In the genomic region with DNA sequence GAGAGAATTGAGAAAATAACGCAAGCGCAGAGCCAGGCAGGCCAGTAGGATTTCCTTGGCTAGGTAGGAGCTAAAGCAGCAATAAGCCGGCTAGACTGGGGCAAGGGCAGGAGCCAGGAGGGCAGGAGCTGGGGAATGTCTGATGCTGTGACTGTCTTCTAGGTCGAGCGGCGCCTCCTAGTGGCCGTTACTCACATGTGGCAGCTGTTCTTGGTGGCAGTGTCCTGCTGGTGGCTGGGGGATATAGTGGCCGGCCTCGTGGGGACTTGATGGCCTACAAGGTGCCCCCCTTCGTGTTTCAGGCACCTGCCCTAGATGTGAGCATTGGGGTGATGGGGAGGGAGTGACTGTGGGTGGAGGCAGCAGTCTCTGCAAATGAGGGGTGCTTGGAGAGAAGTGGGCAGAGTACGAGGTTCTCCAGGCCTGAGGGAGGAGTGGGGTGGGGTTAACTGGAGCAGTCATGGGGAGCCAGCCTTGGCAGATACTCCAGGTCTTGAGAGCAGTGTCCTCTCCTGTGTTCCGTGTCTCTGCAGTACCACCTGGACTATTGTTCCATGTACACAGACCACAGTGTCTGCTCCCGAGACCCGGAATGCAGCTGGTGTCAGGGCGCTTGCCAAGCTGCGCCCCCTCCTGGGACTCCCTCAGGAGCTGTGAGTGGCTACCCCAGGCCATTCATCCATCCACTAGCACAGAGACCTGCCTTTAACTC, we compare ENCODE assay signal across 8 mouse cellular contexts. TPM values are rescaled to one million over a fixed set of nuclear protein-coding genes. Genes with fewer than 3 reads are reported as not detected.
DNase-seq lines count a peak whose midpoint lies in the region; ATAC-seq lines count a peak whose summit lies in the region.

No protein-coding gene starts in this region.

- no peak overlapping the region for H3K9ac ChIP-seq in intestine, embryonic 14.5 days (ENCODE audit: low read length)

- no peak overlapping the region for H3K4me2 ChIP-seq in intestine, embryonic 14.5 days (ENCODE audit: low read length)

- peaks cover 58% of the 10 kb centered on the region for H3K36me3 ChIP-seq in intestine, embryonic 14.5 days (ENCODE audit: control insufficient read depth, insufficient read depth, low read length)
- peaks cover 85% of the 10 kb centered on the region for H3K36me3 ChIP-seq in midbrain, embryonic 10.5 days

- intact Hi-C loops in gastrocnemius, postnatal 14 days (cut with DNase I; ENCODE audit: low total_unique reads), result no loop called here
- intact Hi-C loops in left cerebral cortex, postnatal 25 days (cut with DNase I), result no loop called here

- no peak overlapping the region for H3K27ac ChIP-seq in intestine, embryonic 14.5 days (ENCODE audit: low read depth)
- no peak overlapping the region; the same call in 1 of the 2 replicates for H3K27ac ChIP-seq in midbrain, embryonic 10.5 days (replicated peaks)

- WGBS in intestine, embryonic 14.5 days, result 42% methylated on average over 16 of the region's 16 CpGs
- WGBS in midbrain, embryonic 10.5 days, result 43% methylated on average over 16 of the region's 16 CpGs

- no peak overlapping the region for H3K4me3 ChIP-seq in intestine, embryonic 14.5 days (ENCODE audit: low read depth, low read length)
- H3K4me3 ChIP-seq in midbrain, embryonic 10.5 days, result no peak overlapping the region

- peak; percentile 65 for DNase-seq in cerebellum, adult 11 months
- peak; percentile 92 for DNase-seq in embryo, embryonic 10 days (ENCODE audit: low spot score)
- DNase-seq in gastrocnemius, postnatal 14 days, result peak; percentile 80
- peak; percentile 79 for DNase-seq in intestine, embryonic 14.5 days (ENCODE audit: low spot score)
- peak; percentile 57 to 67 for DNase-seq in left cerebral cortex, postnatal 25 days (ENCODE audit: low spot score in 2 of 2)
- DNase-seq in midbrain, embryonic 10.5 days (ENCODE audit: low spot score), result peak; percentile 76
- DNase-seq in spleen, adult 18-20 months, result peak; percentile 61 to 75

- ATAC-seq in cerebellum, adult (ENCODE audit: insufficient number of reproducible peaks, low FRiP score, low TSS enrichment), result no peak; the same call in 1 of the 2 replicates
- ATAC-seq in intestine, embryonic 14.5 days (replicated peaks; ENCODE audit: low FRiP score, low TSS enrichment, low read depth), result peak; percentile 51

- H3K4me1 ChIP-seq in intestine, embryonic 14.5 days (replicated peaks; ENCODE audit: control insufficient read depth, insufficient read depth, low read length), result no peaks in the 10 kb centered on the region
- H3K4me1 ChIP-seq in midbrain, embryonic 10.5 days, result no peaks in the 10 kb centered on the region

- no peaks in the 10 kb centered on the region for H3K27me3 ChIP-seq in intestine, embryonic 14.5 days (replicated peaks; ENCODE audit: control insufficient read depth, insufficient read depth, low read length)
- no peaks in the 10 kb centered on the region for H3K27me3 ChIP-seq in midbrain, embryonic 10.5 days (ENCODE audit: low read depth, poor library complexity, severe bottlenecking)

- no peaks in the 10 kb centered on the region for H3K9me3 ChIP-seq in intestine, embryonic 14.5 days (ENCODE audit: control insufficient read depth, low read length)
- no peaks in the 10 kb centered on the region for H3K9me3 ChIP-seq in midbrain, embryonic 10.5 days (replicated peaks)

RNA-seq across cellular contexts. Expression of a gene that starts 16.8 kb away (rescaled TPM):
- 10 to 100 TPM; 18.5 to 19.7 TPM for total RNA-seq in gastrocnemius, postnatal 14 days (2021)
- polyA plus RNA-seq in intestine, embryonic 14.5 days (2014; fragmentation: Nextera tagmentation; extraction: Ambion mirVana), result 10.8 and 11.4 TPM in 2 replicates
- total RNA-seq in left cerebral cortex, postnatal 25 days (2021), result 100 to 1,000 TPM in 1 of 2 experiments, 10 to 100 TPM in 1; 99.2 to 105 TPM
- 13.9 and 14.9 TPM in 2 replicates for polyA plus RNA-seq in midbrain, embryonic 10.5 days (2016; fragmentation: Nextera tagmentation; extraction: Ambion mirVana)

RNA-seq across cellular contexts. Expression of a gene that starts 27.8 kb away (rescaled TPM):
- total RNA-seq in gastrocnemius, postnatal 14 days (2021), result not detected
- polyA plus RNA-seq in intestine, embryonic 14.5 days (2014; fragmentation: Nextera tagmentation; extraction: Ambion mirVana), result 1.5 and 1.6 TPM in 2 replicates
- total RNA-seq in left cerebral cortex, postnatal 25 days (2021), result 10 to 100 TPM; 47.8 to 55.1 TPM
- polyA plus RNA-seq in midbrain, embryonic 10.5 days (2016; fragmentation: Nextera tagmentation; extraction: Ambion mirVana), result 2.1 and 5.1 TPM in 2 replicates

RNA-seq across cellular contexts. Expression of a gene that starts 32.5 kb away (rescaled TPM):
- not detected for total RNA-seq in gastrocnemius, postnatal 14 days (2021)
- polyA plus RNA-seq in intestine, embryonic 14.5 days (2014; fragmentation: Nextera tagmentation; extraction: Ambion mirVana), result 0.62 and 0.71 TPM in 2 replicates
- not detected for total RNA-seq in left cerebral cortex, postnatal 25 days (2021)
- 1.1 and 1.4 TPM in 2 replicates for polyA plus RNA-seq in midbrain, embryonic 10.5 days (2016; fragmentation: Nextera tagmentation; extraction: Ambion mirVana)

RNA-seq across cellular contexts. Expression of a gene that starts 35.8 kb away (rescaled TPM):
- total RNA-seq in gastrocnemius, postnatal 14 days (2021), result not detected
- not detected in 2 replicates for polyA plus RNA-seq in intestine, embryonic 14.5 days (2014; fragmentation: Nextera tagmentation; extraction: Ambion mirVana)
- total RNA-seq in left cerebral cortex, postnatal 25 days (2021), result not detected
- polyA plus RNA-seq in midbrain, embryonic 10.5 days (2016; fragmentation: Nextera tagmentation; extraction: Ambion mirVana), result not detected in 2 replicates

RNA-seq across cellular contexts. Expression of a gene that starts 36.0 kb away (rescaled TPM):
- total RNA-seq in gastrocnemius, postnatal 14 days (2021), result 1 to 10 TPM; 3.0 to 4.5 TPM
- 198 and 203 TPM in 2 replicates for polyA plus RNA-seq in intestine, embryonic 14.5 days (2014; fragmentation: Nextera tagmentation; extraction: Ambion mirVana)
- total RNA-seq in left cerebral cortex, postnatal 25 days (2021), result 10 to 100 TPM; 26.7 to 28.0 TPM
- 293 and 325 TPM in 2 replicates for polyA plus RNA-seq in midbrain, embryonic 10.5 days (2016; fragmentation: Nextera tagmentation; extraction: Ambion mirVana)

Comparison
In these comparisons a context has a peak if more than half of its experiments do, and no peak if none do; other contexts are left out.
1. RNA of a gene that starts 16.8 kb away (total RNA-seq): 99.2 to 105 TPM in left cerebral cortex, postnatal 25 days; 18.5 to 19.7 TPM in gastrocnemius, postnatal 14 days; every median in the first group is over 4 times any median in the second.
2. RNA of a gene that starts 27.8 kb away (total RNA-seq): 47.8 to 55.1 TPM in left cerebral cortex, postnatal 25 days; not detected in gastrocnemius, postnatal 14 days; every median in the first group is over 10 times any median in the second.
3. Peak in every context shown above with its lines, with median percentiles within 50 percentile points of each other: DNase-seq.